ENCODE assay signal across 23 mouse cellular contexts in the genomic region with DNA sequence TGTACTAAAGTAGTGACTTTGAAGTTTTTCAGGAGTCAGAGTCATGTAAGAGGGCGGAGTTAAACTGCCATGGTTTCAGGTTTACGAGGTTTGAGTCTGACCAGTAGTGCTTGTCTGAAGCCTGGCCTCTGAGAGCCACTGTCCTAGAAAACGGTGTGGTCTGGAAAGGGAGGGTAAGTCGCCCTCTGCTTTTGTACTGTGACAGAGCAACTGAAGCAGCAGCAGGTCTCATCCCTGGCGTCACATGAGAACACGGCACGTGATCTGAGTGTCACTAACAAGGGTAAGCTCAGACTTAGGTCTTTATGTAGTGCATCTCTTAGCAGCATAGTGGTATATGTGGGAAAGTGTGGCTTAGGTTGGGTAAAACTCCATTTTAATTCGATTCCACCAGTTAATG. TPM values are rescaled to one million over a fixed set of nuclear protein-coding genes. Genes with fewer than 3 reads are reported as not detected.
DNase-seq lines count a peak whose midpoint lies in the region; ATAC-seq and TF ChIP-seq lines count a peak whose summit lies in the region.
"Had no signal": no experiment of that assay in that cellular context is flagged by ENCODE, and none has a peak within 500 bp of the region (broad histone marks: within the 10 kb centered on the region; RNA-seq: fewer than 3 reads in every experiment).

No protein-coding gene starts in this region.

- H3K27ac ChIP-seq in cerebellum, adult 2 months (ENCODE audit: insufficient read depth, low read length): no peak overlapping the region
- H3K27ac ChIP-seq in embryonic facial prominence, embryonic 10.5 days (replicated peaks): no peak overlapping the region
- H3K27ac ChIP-seq: heart, embryonic 13.5 days; liver, embryonic 15.5 days; midbrain, embryonic 10.5 days; neural tube, embryonic 12.5 days had no signal

- no peaks in the 10 kb centered on the region for H3K79me3 ChIP-seq in C2C12 (ENCODE audit: low read depth)

- no peak overlapping the region for H3K4me3 ChIP-seq in cerebellum, adult 2 months (replicated peaks; ENCODE audit: insufficient read depth, low read depth, low read length)
- H3K4me3 ChIP-seq in C2C12 (ENCODE audit: insufficient read depth, poor library complexity, severe bottlenecking): no peak overlapping the region
- no peak overlapping the region for H3K4me3 ChIP-seq in embryonic facial prominence, embryonic 10.5 days
- H3K4me3 ChIP-seq: heart, embryonic 13.5 days; liver, embryonic 15.5 days; midbrain, embryonic 10.5 days; neural tube, embryonic 12.5 days had no signal

- DNase-seq in cerebellum, postnatal 10 days: peak; percentile 43 to 52
- DNase-seq in cerebellum, adult 2 months: no peak
- DNase-seq in kidney, postnatal 4 days: peak; percentile 7 to 16
- no peak for DNase-seq in kidney, postnatal 25 days
- peak; percentile 11 for DNase-seq in embryonic facial prominence, embryonic 10.5 days (ENCODE audit: low spot score)
- DNase-seq in layer of hippocampus, adult 18-20 months (ENCODE audit: low spot score in 2 of 2): no peak
- DNase-seq: heart, postnatal 4 days; layer of hippocampus, postnatal 36 days; lung, postnatal 36 days; thymus, postnatal 36 days had no signal

- no peak for ATAC-seq in erythroid progenitor cell, adult 5-6 weeks (replicated peaks; ENCODE audit: low FRiP score, poor library complexity, severe bottlenecking)
- ATAC-seq: forebrain, embryonic 14.5 days; hindbrain, embryonic 16.5 days; intestine, postnatal 0 days had no signal

- no peaks in the 10 kb centered on the region for H3K27me3 ChIP-seq in cerebellum, adult 2 months (ENCODE audit: control insufficient read depth, insufficient read depth, low read length)
- H3K27me3 ChIP-seq in C2C12 (ENCODE audit: control insufficient read depth, insufficient read depth, insufficient read length): peaks cover 6% of the 10 kb centered on the region
- no peaks in the 10 kb centered on the region for H3K27me3 ChIP-seq in embryonic facial prominence, embryonic 10.5 days (replicated peaks; ENCODE audit: low read depth, poor library complexity, severe bottlenecking)
- H3K27me3 ChIP-seq: heart, embryonic 13.5 days; liver, embryonic 15.5 days; neural tube, embryonic 12.5 days had no signal

- H3K36me3 ChIP-seq in C2C12 (ENCODE audit: control insufficient read depth, insufficient read depth): no peaks in the 10 kb centered on the region
- H3K36me3 ChIP-seq in embryonic facial prominence, embryonic 10.5 days (replicated peaks): no peaks in the 10 kb centered on the region
- H3K36me3 ChIP-seq: G1E; heart, embryonic 13.5 days; liver, embryonic 15.5 days; midbrain, embryonic 10.5 days; neural tube, embryonic 12.5 days had no signal

- peaks cover 9% of the 10 kb centered on the region; the same call in 1 of the 2 replicates for H3K4me1 ChIP-seq in cerebellum, adult 2 months (ENCODE audit: control insufficient read depth, insufficient read depth, low read length)
- H3K4me1 ChIP-seq in embryonic facial prominence, embryonic 10.5 days: no peaks in the 10 kb centered on the region; the same call in 1 of the 2 replicates
- H3K4me1 ChIP-seq: liver, embryonic 15.5 days; midbrain, embryonic 10.5 days; neural tube, embryonic 12.5 days had no signal

- no peak for TF ChIP-seq POLR2A in cerebellum, adult 2 months (IDR thresholded peaks at IDR 0.05; ENCODE audit: borderline replicate concordance, insufficient read depth, low read length)

- H3K9me3 ChIP-seq in embryonic facial prominence, embryonic 10.5 days: no peaks in the 10 kb centered on the region
- H3K9me3 ChIP-seq: G1E; heart, embryonic 13.5 days; liver, embryonic 15.5 days; midbrain, embryonic 10.5 days; neural tube, embryonic 12.5 days had no signal

- H3ac ChIP-seq in C2C12 (ENCODE audit: control insufficient read depth, insufficient read length, low read depth): no peak overlapping the region

- TF ChIP-seq CTCF in cerebellum, adult 2 months (IDR thresholded peaks at IDR 0.05; ENCODE audit: borderline replicate concordance, insufficient read depth, low read depth, low read length): no peak
- TF ChIP-seq CTCF in C2C12 (IDR thresholded peaks at IDR 0.05; ENCODE audit: control insufficient read depth, insufficient read depth, insufficient read length): no peak

- 59% methylated on average over 8 of the region's 8 CpGs for WGBS in cerebellum, adult 2 months
- 41% methylated on average over 8 of the region's 8 CpGs for WGBS in embryonic facial prominence, embryonic 10.5 days

- no peaks in the 10 kb centered on the region for H3K79me2 ChIP-seq in C2C12 (ENCODE audit: control insufficient read depth, insufficient read depth)

TF ChIP-seq in C2C12, 6 proteins besides CTCF, POLR2A, EP300 and RAD21:
- TF ChIP-seq MYOD1 (IDR thresholded peaks at IDR 0.05; ENCODE audit: control insufficient read depth, insufficient read length, low read depth) (no peak), USF1 (IDR thresholded peaks at IDR 0.05; ENCODE audit: low read depth) (peak; percentile 66)

RNA-seq across cellular contexts. Expression of gene Gm11492, which starts 24.2 kb away (rescaled TPM):
- not detected in 2 replicates for polyA plus RNA-seq in cerebellum, adult 2 months (2012; rRNA removed)
- polyA plus RNA-seq in C2C12 (2012; fragmentation: generic; extraction: Trizol): not detected
- polyA plus RNA-seq in embryonic facial prominence, embryonic 10.5 days (2016; fragmentation: Nextera tagmentation; extraction: Ambion mirVana): not detected in 2 replicates
- total RNA-seq in erythroid progenitor cell, adult 5-6 weeks (2015; ENCODE audit: low replicate concordance): not detected in 2 replicates
- total RNA-seq in erythroid progenitor cell, adult 5-6 weeks (2017; ENCODE audit: low replicate concordance): not detected in 2 replicates
- not detected for total RNA-seq in layer of hippocampus, adult 18-20 months (2021)
- total RNA-seq: common myeloid progenitor, adult 5-6 weeks; gastrocnemius, postnatal 4 days; heart, postnatal 4 days; layer of hippocampus, postnatal 36 days had no signal
- polyA plus RNA-seq: forebrain, embryonic 14.5 days; G1E; heart, embryonic 13.5 days; hindbrain, embryonic 16.5 days; intestine, postnatal 0 days; limb, embryonic 14.5 days; liver, embryonic 15.5 days; midbrain, embryonic 10.5 days; neural tube, embryonic 12.5 days had no signal

RNA-seq across cellular contexts. Expression of gene Sept4, which starts 26.4 kb away (rescaled TPM):
- 962 and 1,033 TPM in 2 replicates for polyA plus RNA-seq in cerebellum, adult 2 months (2012; rRNA removed)
- 0.19 TPM for polyA plus RNA-seq in C2C12 (2012; fragmentation: generic; extraction: Trizol)
- polyA plus RNA-seq in embryonic facial prominence, embryonic 10.5 days (2016; fragmentation: Nextera tagmentation; extraction: Ambion mirVana): 4.1 and 6.1 TPM in 2 replicates
- not detected in 2 replicates for total RNA-seq in erythroid progenitor cell, adult 5-6 weeks (2015; ENCODE audit: low replicate concordance)
- 2.7 and 4.7 TPM in 2 replicates for total RNA-seq in erythroid progenitor cell, adult 5-6 weeks (2017; ENCODE audit: low replicate concordance)
- 100 to 1,000 TPM; 172 to 222 TPM for total RNA-seq in layer of hippocampus, adult 18-20 months (2021)

RNA-seq across cellular contexts. Expression of gene Mtmr4, which starts 49.7 kb away (rescaled TPM):
- 66.9 and 67.8 TPM in 2 replicates for polyA plus RNA-seq in cerebellum, adult 2 months (2012; rRNA removed)
- 28.0 TPM for polyA plus RNA-seq in C2C12 (2012; fragmentation: generic; extraction: Trizol)
- 71.1 and 79.2 TPM in 2 replicates for polyA plus RNA-seq in embryonic facial prominence, embryonic 10.5 days (2016; fragmentation: Nextera tagmentation; extraction: Ambion mirVana)
- total RNA-seq in erythroid progenitor cell, adult 5-6 weeks (2015; ENCODE audit: low replicate concordance): 5.4 and 15.1 TPM in 2 replicates
- total RNA-seq in erythroid progenitor cell, adult 5-6 weeks (2017; ENCODE audit: low replicate concordance): 13.1 and 15.1 TPM in 2 replicates
- total RNA-seq in layer of hippocampus, adult 18-20 months (2021): 10 to 100 TPM; 91.7 to 96.4 TPM

Comparison
In these comparisons a context has a peak if more than half of its experiments do, and no peak if none do; other contexts are left out.
1. DNase-seq: peak in cerebellum, postnatal 10 days (2 of 2), kidney, postnatal 4 days (2 of 2) and embryonic facial prominence, embryonic 10.5 days (single experiment); none in cerebellum, adult 2 months (0 of 2), kidney, postnatal 25 days (0 of 2) and layer of hippocampus, adult 18-20 months (0 of 2).
2. RNA of gene Sept4, which starts 26.4 kb away (polyA plus RNA-seq): 962 to 1,033 TPM in cerebellum, adult 2 months; 4.1 to 6.1 TPM in embryonic facial prominence, embryonic 10.5 days and 0.19 TPM in C2C12 (single experiment); every median in the first group is over 100 times any median in the second.